Mouse (Mus musculus) right cerebral cortex, adult 2 months (tissue): ENCODE measurements around the gene Epha7.

Experiments
- DNase-seq, 2 experiments: peaks; one replicate each; pipeline ENCODE4 v3.0.0; 2021 to 2022; ENCODE audit warnings: low spot score in 2 of 2

Gene Epha7

GRCm38 (mm10) chr4:28899783-28900182 is 86.9 kb downstream of the Epha7 start:
- no peak for DNase-seq

- no peak for DNase-seq
Measured at GRCm38 (mm10) chr4:28901496-28901895, 88.6 kb downstream of the Epha7 start.

GRCm38 (mm10) chr4:28902004-28902704 is 89.2 kb downstream of the Epha7 start:
- DNase-seq = no peak

- DNase-seq = no peak
Measured at GRCm38 (mm10) chr4:28906985-28907384, 94.1 kb downstream of the Epha7 start.

GRCm38 (mm10) chr4:28910127-28910526 is 97.2 kb downstream of the Epha7 start:
- no peak for DNase-seq

GRCm38 (mm10) chr4:28912028-28912427 is 99.1 kb downstream of the Epha7 start:
- no peak for DNase-seq

GRCm38 (mm10) chr4:28913613-28914012 is 100.7 kb downstream of the Epha7 start:
- no peak for DNase-seq

GRCm38 (mm10) chr4:28920645-28921044 is 107.7 kb downstream of the Epha7 start:
- no peak for DNase-seq

- DNase-seq = no peak
Measured at GRCm38 (mm10) chr4:28926072-28926471, 113.1 kb downstream of the Epha7 start.

GRCm38 (mm10) chr4:28933431-28933830 is 120.5 kb downstream of the Epha7 start:
- no peak for DNase-seq

GRCm38 (mm10) chr4:28934802-28935201 is 121.9 kb downstream of the Epha7 start:
- no peak for DNase-seq

- DNase-seq = peak in 1 of 2 experiments; percentile 33
Measured at GRCm38 (mm10) chr4:28935567-28935966, 122.6 kb downstream of the Epha7 start.

GRCm38 (mm10) chr4:28940710-28941109 is 127.8 kb downstream of the Epha7 start:
- DNase-seq = no peak

- no peak for DNase-seq
Measured at GRCm38 (mm10) chr4:28944237-28944636, 131.3 kb downstream of the Epha7 start.

- no peak for DNase-seq
Measured at GRCm38 (mm10) chr4:28960889-28961560, 148.1 kb downstream of the Epha7 start.

- no peak for DNase-seq
Measured at GRCm38 (mm10) chr4:28967584-28968315, 154.8 kb downstream of the Epha7 start.

GRCm38 (mm10) chr4:28998462-28999286 is 185.7 kb downstream of the Epha7 start:
- DNase-seq = no peak

GRCm38 (mm10) chr4:28999287-28999595 is 186.3 kb downstream of the Epha7 start:
- DNase-seq = peak; percentile 14 to 15

- no peak for DNase-seq
Measured at GRCm38 (mm10) chr4:29010333-29010732, 197.4 kb downstream of the Epha7 start.
